Mouse (Mus musculus): ENCODE measurements around the gene Rnf181.

Gene Rnf181

GRCm38 (mm10) chr6:72326274-72326673, 40.5 kb downstream of the Rnf181 start:
- no peak for DNase-seq (ENCODE audit: low read depth)

- no peak for DNase-seq (ENCODE audit: low read depth)
These were observed 42.8 kb downstream of the Rnf181 start for GRCm38 (mm10) chr6:72323786-72324508.

GRCm38 (mm10) chr6:72322936-72323335, 43.8 kb downstream of the Rnf181 start:
- DNase-seq (ENCODE audit: low read depth), result no peak

GRCm38 (mm10) chr6:72319019-72319418, 47.7 kb downstream of the Rnf181 start:
- no peak for DNase-seq (ENCODE audit: low read depth)

GRCm38 (mm10) chr6:72318440-72318839, 48.3 kb downstream of the Rnf181 start:
- DNase-seq (ENCODE audit: low read depth), result no peak

- DNase-seq (ENCODE audit: low read depth), result no peak
These were observed 50.7 kb downstream of the Rnf181 start for GRCm38 (mm10) chr6:72316044-72316443.

- DNase-seq (ENCODE audit: low read depth), result no peak
These were observed 51.4 kb downstream of the Rnf181 start for GRCm38 (mm10) chr6:72315384-72315783.

- no peak for DNase-seq (ENCODE audit: low read depth)
These were observed 53.5 kb downstream of the Rnf181 start for GRCm38 (mm10) chr6:72313124-72313867.

- no peak for DNase-seq (ENCODE audit: low read depth)
These were observed 54.6 kb downstream of the Rnf181 start for GRCm38 (mm10) chr6:72312198-72312597.

Measured in fibroblast of lung, adult 2 months (primary cell).